In genomic region chr5:34550251-34550650, GRCm38 (mm10) we compare ENCODE assay signal across 8 mouse cellular contexts. TPM values are rescaled to one million over a fixed set of nuclear protein-coding genes. Genes with fewer than 3 reads are reported as not detected.
DNase-seq lines count a peak whose midpoint lies in the region; ATAC-seq and TF ChIP-seq lines count a peak whose summit lies in the region.

No protein-coding gene starts in this region.

- H3K4me2 ChIP-seq in forebrain, postnatal 0 days (ENCODE audit: low read depth), result peak overlapping the region; percentile 66

- H3K27ac ChIP-seq in heart, embryonic 10.5 days, result peak overlapping the region; percentile 93
- peak overlapping the region; percentile 21; the same call in 1 of the 2 replicates for H3K27ac ChIP-seq in forebrain, postnatal 0 days (ENCODE audit: low read depth, low read length)

- peak; percentile 51 for ATAC-seq in CD4-positive, CD25-positive, alpha-beta regulatory T cell, adult 4 months
- peak; percentile 14; the same call in 1 of the 2 replicates for ATAC-seq in forebrain, postnatal 0 days
- ATAC-seq in megakaryocyte progenitor cell, adult 5-6 weeks (replicated peaks; ENCODE audit: poor library complexity), result 0 out of 2 replicates have a peak, but pooled peaks have one; percentile 8

- 32% methylated on average over 6 of the region's 6 CpGs for WGBS in heart, embryonic 10.5 days
- 4% methylated on average over 6 of the region's 6 CpGs for WGBS in forebrain, postnatal 0 days

- peaks cover 31% of the 10 kb centered on the region for H3K36me3 ChIP-seq in heart, embryonic 10.5 days
- H3K36me3 ChIP-seq in forebrain, postnatal 0 days (ENCODE audit: insufficient read depth), result peaks cover 31% of the 10 kb centered on the region

- H3K4me3 ChIP-seq in heart, embryonic 10.5 days, result peak overlapping the region; percentile 74
- peak overlapping the region; percentile 76 for H3K4me3 ChIP-seq in forebrain, postnatal 0 days (ENCODE audit: low read depth, low read length)

- H3K4me1 ChIP-seq in heart, embryonic 10.5 days, result peaks cover 13% of the 10 kb centered on the region
- peaks cover 14% of the 10 kb centered on the region for H3K4me1 ChIP-seq in forebrain, postnatal 0 days (ENCODE audit: insufficient read depth)

- intact Hi-C loops in heart, postnatal 25 days (cut with DNase I), result no loop called here

- DNase-seq in heart, embryonic 10.5 days (ENCODE audit: low spot score), result peak; percentile 70
- DNase-seq in heart, postnatal 25 days (ENCODE audit: low spot score), result no peak
- peak; percentile 61 for DNase-seq in forebrain, postnatal 0 days
- no peak for DNase-seq in frontal cortex, postnatal 10 days (ENCODE audit: low spot score in 2 of 2)
- DNase-seq in lung, adult 18-20 months, result no peak
- no peak for DNase-seq in left cerebral cortex, adult 11 months (ENCODE audit: low spot score)

- no peak for TF ChIP-seq CTCF in forebrain, postnatal 0 days (IDR thresholded peaks at IDR 0.05; ENCODE audit: low read depth)

- H3K9ac ChIP-seq in forebrain, postnatal 0 days, result peak overlapping the region; percentile 98

- H3K27me3 ChIP-seq in heart, embryonic 10.5 days (ENCODE audit: insufficient read depth, poor library complexity, severe bottlenecking), result peaks cover 6% of the 10 kb centered on the region; the same call in 1 of the 2 replicates
- no peaks in the 10 kb centered on the region for H3K27me3 ChIP-seq in forebrain, postnatal 0 days (ENCODE audit: insufficient read depth, low read length)

- no peaks in the 10 kb centered on the region for H3K9me3 ChIP-seq in heart, embryonic 10.5 days
- no peaks in the 10 kb centered on the region for H3K9me3 ChIP-seq in forebrain, postnatal 0 days (ENCODE audit: low read length)

RNA-seq across cellular contexts. Expression of gene Add1, which starts 23.2 kb away (rescaled TPM):
- polyA plus RNA-seq in heart, embryonic 10.5 days (2016; fragmentation: Nextera tagmentation; extraction: Ambion mirVana), result 177 and 187 TPM in 2 replicates
- 100 to 1,000 TPM; 125 to 136 TPM for total RNA-seq in heart, postnatal 25 days (2021)
- 100 to 1,000 TPM; 117 to 179 TPM for polyA plus RNA-seq in CD4-positive, CD25-positive, alpha-beta regulatory T cell, adult 4 months (2017; shearing (Covaris generic))
- 270 and 334 TPM in 2 replicates for total RNA-seq in forebrain, postnatal 0 days (2014; rRNA removed)
- polyA plus RNA-seq in forebrain, postnatal 0 days (2015; fragmentation: Nextera tagmentation; extraction: Ambion mirVana), result 165 and 175 TPM in 2 replicates
- 65.1 and 71.0 TPM in 2 replicates for total RNA-seq in megakaryocyte progenitor cell, adult 5-6 weeks (2015)
- 83.9 and 97.8 TPM in 2 replicates for total RNA-seq in megakaryocyte progenitor cell, adult 5-6 weeks (2017)

RNA-seq across cellular contexts. Expression of gene Sh3bp2, which starts 24.6 kb away (rescaled TPM):
- 3.6 and 6.0 TPM in 2 replicates for polyA plus RNA-seq in heart, embryonic 10.5 days (2016; fragmentation: Nextera tagmentation; extraction: Ambion mirVana)
- 1 to 10 TPM; 1.7 to 3.3 TPM for total RNA-seq in heart, postnatal 25 days (2021)
- 10 to 100 TPM in 1 of 2 experiments, 1 to 10 TPM in 1; 6.0 to 18.6 TPM for polyA plus RNA-seq in CD4-positive, CD25-positive, alpha-beta regulatory T cell, adult 4 months (2017; shearing (Covaris generic))
- 37.6 and 43.7 TPM in 2 replicates for total RNA-seq in forebrain, postnatal 0 days (2014; rRNA removed)
- polyA plus RNA-seq in forebrain, postnatal 0 days (2015; fragmentation: Nextera tagmentation; extraction: Ambion mirVana), result 21.5 and 21.8 TPM in 2 replicates
- 8.6 and 10.0 TPM in 2 replicates for total RNA-seq in megakaryocyte progenitor cell, adult 5-6 weeks (2015)
- 21.0 and 23.0 TPM in 2 replicates for total RNA-seq in megakaryocyte progenitor cell, adult 5-6 weeks (2017)

RNA-seq across cellular contexts. Expression of gene Tnip2, which starts 36.5 kb away (rescaled TPM):
- polyA plus RNA-seq in heart, embryonic 10.5 days (2016; fragmentation: Nextera tagmentation; extraction: Ambion mirVana), result 9.9 and 14.6 TPM in 2 replicates
- 1 to 10 TPM; 6.3 to 7.2 TPM for total RNA-seq in heart, postnatal 25 days (2021)
- polyA plus RNA-seq in CD4-positive, CD25-positive, alpha-beta regulatory T cell, adult 4 months (2017; shearing (Covaris generic)), result 10 to 100 TPM; 26.9 to 31.4 TPM
- total RNA-seq in forebrain, postnatal 0 days (2014; rRNA removed), result 7.2 and 9.7 TPM in 2 replicates
- 4.9 and 9.4 TPM in 2 replicates for polyA plus RNA-seq in forebrain, postnatal 0 days (2015; fragmentation: Nextera tagmentation; extraction: Ambion mirVana)
- total RNA-seq in megakaryocyte progenitor cell, adult 5-6 weeks (2015), result 7.8 and 9.5 TPM in 2 replicates
- total RNA-seq in megakaryocyte progenitor cell, adult 5-6 weeks (2017), result 17.6 and 22.2 TPM in 2 replicates

Comparison
In these comparisons a context has a peak if more than half of its experiments do, and no peak if none do; other contexts are left out.
1. DNase-seq: peak in heart, embryonic 10.5 days (single experiment) and forebrain, postnatal 0 days (single experiment); none in heart, postnatal 25 days (single experiment), frontal cortex, postnatal 10 days (0 of 2), lung, adult 18-20 months (0 of 2) and left cerebral cortex, adult 11 months (single experiment).
2. Peak in every context shown above with its lines, with median percentiles within 50 percentile points of each other: ATAC-seq.